ENCODE assay signal across 9 mouse cellular contexts in the genomic region with DNA sequence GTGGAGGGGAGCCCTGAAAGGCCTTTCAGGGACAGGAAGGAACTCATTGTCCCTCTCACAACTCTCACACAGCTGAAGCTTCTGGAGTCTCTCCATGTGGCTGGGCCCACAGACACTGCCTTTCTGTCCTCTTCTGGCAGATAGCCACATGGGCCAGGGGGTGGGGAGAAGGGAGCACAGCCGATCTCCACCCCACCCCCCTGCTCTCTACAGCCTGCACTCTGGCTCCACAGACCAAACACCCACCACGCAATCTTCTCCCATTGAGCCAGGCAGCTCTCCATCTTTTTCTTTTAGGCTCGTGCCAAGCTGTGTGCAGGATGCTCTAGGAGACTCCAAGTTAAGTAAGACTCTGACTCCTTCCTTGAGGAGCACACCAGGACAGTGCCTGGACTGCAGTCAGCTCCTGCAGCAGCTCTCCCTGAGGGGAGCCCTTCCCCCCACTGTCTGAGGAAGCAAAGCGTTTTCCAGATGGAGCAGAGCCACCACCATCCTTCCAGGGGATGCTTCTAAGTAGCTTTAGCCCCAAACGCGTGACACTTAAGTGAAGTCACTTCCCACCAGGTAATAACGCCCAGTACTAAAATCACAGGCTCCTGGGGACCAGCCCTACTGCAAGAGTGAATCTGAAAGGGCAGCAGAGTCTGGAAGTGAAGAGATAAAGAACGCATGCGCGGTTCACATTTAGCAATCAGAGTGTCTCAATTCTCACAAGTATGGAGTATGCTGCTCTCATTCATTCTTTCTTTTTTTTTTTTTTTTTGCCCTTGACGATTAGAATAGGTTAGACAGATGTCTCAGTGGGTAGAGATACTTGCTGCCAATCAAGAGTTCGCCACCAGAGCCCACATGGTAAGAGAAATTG. TPM values are rescaled to one million over a fixed set of nuclear protein-coding genes. Genes with fewer than 3 reads are reported as not detected.
DNase-seq lines count a peak whose midpoint lies in the region; ATAC-seq and TF ChIP-seq lines count a peak whose summit lies in the region.
"Had no signal": no experiment of that assay in that cellular context is flagged by ENCODE, and none has a peak within 500 bp of the region (broad histone marks: within the 10 kb centered on the region; RNA-seq: fewer than 3 reads in every experiment).

No protein-coding gene starts in this region.

- peak overlapping the region; percentile 26 for H3K4me2 ChIP-seq in hindbrain, embryonic 13.5 days
- H3K4me2 ChIP-seq in midbrain, embryonic 13.5 days (replicated peaks): no peak overlapping the region; the same call in none of the 2 replicates

- TF ChIP-seq POLR2A in bone marrow macrophage, adult 2 months (IDR thresholded peaks at IDR 0.05; ENCODE audit: borderline replicate concordance, low read depth, low read length): no peak

- intact Hi-C loops in gastrocnemius, adult 2 months (cut with DNase I): no loop called here

- 37% methylated on average over 12 of the region's 12 CpGs for WGBS in hindbrain, embryonic 13.5 days
- WGBS in midbrain, embryonic 13.5 days: 40% methylated on average over 12 of the region's 12 CpGs

- peak overlapping the region; percentile 39; the same call in 1 of the 2 replicates for H3K9ac ChIP-seq in hindbrain, embryonic 13.5 days
- H3K9ac ChIP-seq in midbrain, embryonic 13.5 days (replicated peaks): peak overlapping the region; percentile 28; the same call in 1 of the 2 replicates

- peaks cover 27% of the 10 kb centered on the region for H3K4me1 ChIP-seq in bone marrow macrophage, adult 2 months (ENCODE audit: control insufficient read depth, insufficient read depth, low read length)
- peaks cover 30% of the 10 kb centered on the region for H3K4me1 ChIP-seq in hindbrain, embryonic 13.5 days (replicated peaks)
- H3K4me1 ChIP-seq in midbrain, embryonic 13.5 days (replicated peaks): peaks cover 31% of the 10 kb centered on the region

- no peaks in the 10 kb centered on the region for H3K27me3 ChIP-seq in hindbrain, embryonic 13.5 days
- no peaks in the 10 kb centered on the region for H3K27me3 ChIP-seq in midbrain, embryonic 13.5 days

- ATAC-seq in hindbrain, embryonic 13.5 days (ENCODE audit: low FRiP score): peak; percentile 90
- peak; percentile 90 for ATAC-seq in midbrain, embryonic 13.5 days

- peak overlapping the region; percentile 99 for H3K27ac ChIP-seq in bone marrow macrophage, adult 2 months (ENCODE audit: insufficient read depth, low read depth, low read length)
- H3K27ac ChIP-seq in gastrocnemius, adult 2 months: peak overlapping the region; percentile 68
- peak overlapping the region; percentile 88 for H3K27ac ChIP-seq in hindbrain, embryonic 13.5 days
- peak overlapping the region; percentile 74 for H3K27ac ChIP-seq in midbrain, embryonic 13.5 days

- H3K36me3 ChIP-seq in hindbrain, embryonic 13.5 days: peaks cover 2% of the 10 kb centered on the region
- H3K36me3 ChIP-seq in midbrain, embryonic 13.5 days: peaks cover 6% of the 10 kb centered on the region

- peak overlapping the region; percentile 62 for H3K4me3 ChIP-seq in bone marrow macrophage, adult 2 months (ENCODE audit: insufficient read depth, low read length)
- no peak overlapping the region for H3K4me3 ChIP-seq in gastrocnemius, adult 2 months
- H3K4me3 ChIP-seq in hindbrain, embryonic 13.5 days: no peak overlapping the region
- H3K4me3 ChIP-seq in midbrain, embryonic 13.5 days (replicated peaks): no peak overlapping the region

- DNase-seq in cerebellum, postnatal 36 days: peak; percentile 53 to 61
- peak; percentile 82 for DNase-seq in gastrocnemius, adult 2 months
- DNase-seq in layer of hippocampus, postnatal 36 days: peak; percentile 81 to 82
- DNase-seq in testis, postnatal 14 days (ENCODE audit: low spot score): peak; percentile 79
- DNase-seq in T-cell, adult 2 months (ENCODE audit: low spot score): no peak

- H3K9me3 ChIP-seq in hindbrain, embryonic 13.5 days: no peaks in the 10 kb centered on the region
- H3K9me3 ChIP-seq in midbrain, embryonic 13.5 days: peaks cover 4% of the 10 kb centered on the region; the same call in 1 of the 2 replicates

- no peak for TF ChIP-seq CTCF in bone marrow macrophage, adult 2 months (IDR thresholded peaks at IDR 0.05; ENCODE audit: low read depth, low read length)
- TF ChIP-seq CTCF in gastrocnemius, adult 2 months (IDR thresholded peaks at IDR 0.05): no peak

RNA-seq across cellular contexts. Expression of a gene that starts 28.8 kb away (rescaled TPM):
- 4.3 and 5.0 TPM in 2 replicates for polyA plus RNA-seq in bone marrow macrophage, adult 2 months (2012; ENCODE audit: insufficient read depth, insufficient read length, missing spikeins)
- total RNA-seq in gastrocnemius, adult 2 months (2021): 1 to 10 TPM; 3.3 to 4.4 TPM
- 25.4 and 27.5 TPM in 2 replicates for polyA plus RNA-seq in hindbrain, embryonic 13.5 days (2015; fragmentation: Nextera tagmentation; extraction: Ambion mirVana)
- 10 to 100 TPM; 34.6 to 38.9 TPM for total RNA-seq in layer of hippocampus, postnatal 36 days (2021)
- polyA plus RNA-seq in midbrain, embryonic 13.5 days (2015; fragmentation: Nextera tagmentation; extraction: Ambion mirVana): 32.3 and 38.5 TPM in 2 replicates

RNA-seq across cellular contexts. Expression of a gene that starts 44.8 kb away (rescaled TPM):
- 17.1 and 21.2 TPM in 2 replicates for polyA plus RNA-seq in bone marrow macrophage, adult 2 months (2012; ENCODE audit: insufficient read depth, insufficient read length, missing spikeins)
- total RNA-seq in gastrocnemius, adult 2 months (2021): 1 to 10 TPM; 5.3 to 6.2 TPM
- polyA plus RNA-seq in hindbrain, embryonic 13.5 days (2015; fragmentation: Nextera tagmentation; extraction: Ambion mirVana): 41.4 and 46.9 TPM in 2 replicates
- total RNA-seq in layer of hippocampus, postnatal 36 days (2021): 10 to 100 TPM; 29.7 to 33.1 TPM
- 41.8 and 45.7 TPM in 2 replicates for polyA plus RNA-seq in midbrain, embryonic 13.5 days (2015; fragmentation: Nextera tagmentation; extraction: Ambion mirVana)

RNA-seq across cellular contexts. Expression of a gene that starts 56.6 kb away (rescaled TPM):
- not detected in 2 replicates for polyA plus RNA-seq in bone marrow macrophage, adult 2 months (2012; ENCODE audit: insufficient read depth, insufficient read length, missing spikeins)
- under 1 TPM in 1 of 2 experiments, not detected in 1; 0.66 TPM for total RNA-seq in gastrocnemius, adult 2 months (2021)
- polyA plus RNA-seq in hindbrain, embryonic 13.5 days (2015; fragmentation: Nextera tagmentation; extraction: Ambion mirVana): 2.1 TPM in 1 of 2 replicates, not detected in the other
- total RNA-seq in layer of hippocampus, postnatal 36 days (2021): 1 to 10 TPM in 1 of 2 experiments, not detected in 1; 2.2 TPM
- polyA plus RNA-seq in midbrain, embryonic 13.5 days (2015; fragmentation: Nextera tagmentation; extraction: Ambion mirVana): 0.85 and 1.6 TPM in 2 replicates
- polyA plus RNA-seq: macrophage had no signal
